Comparison of ENCODE assay signal across 8 mouse cellular contexts in the genomic region with DNA sequence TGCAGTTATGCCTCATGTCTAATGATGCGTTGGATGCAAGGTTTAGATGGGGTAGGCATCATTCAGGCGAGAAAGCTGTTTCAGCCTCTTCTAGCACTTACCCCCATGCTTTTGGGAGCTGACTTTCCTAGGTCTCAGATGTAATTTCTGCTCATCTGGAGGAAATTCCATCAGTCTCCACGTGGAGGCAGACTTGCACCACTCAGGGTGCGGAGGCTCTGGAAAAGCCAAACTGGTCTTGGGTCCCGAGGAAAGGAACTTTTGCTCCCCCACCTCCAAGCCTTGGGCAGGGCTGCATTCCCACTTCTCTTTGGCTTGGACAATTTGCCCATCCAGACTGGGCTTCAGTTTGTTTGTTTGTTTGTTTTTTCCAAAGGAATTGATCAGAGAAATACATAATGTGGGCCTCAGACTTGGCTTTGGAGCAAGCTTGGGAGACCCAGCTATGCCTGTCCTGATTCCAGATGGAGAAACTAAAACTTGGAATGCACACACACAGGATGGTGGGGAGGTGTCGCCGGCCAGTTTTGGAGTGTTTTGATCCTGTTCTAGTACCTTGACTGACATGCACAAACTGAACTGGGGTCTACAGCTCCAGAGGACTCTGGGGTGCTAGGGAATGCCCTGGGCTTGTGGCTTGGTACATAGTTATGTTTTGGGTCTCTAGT.
DNase-seq lines count a peak whose midpoint lies in the region.

No protein-coding gene starts in this region.

- DNase-seq in cerebellum, adult 18-20 months: peak; percentile 65 to 78
- no peak for DNase-seq in cerebellum, adult 11-12 months
- DNase-seq in MN1 (ENCODE audit: low spot score): peak; percentile 68
- DNase-seq in cerebellum, postnatal 36 days: peak; percentile 72 to 79
- DNase-seq in heart, adult 9 months (ENCODE audit: low spot score in 2 of 2): peak; percentile 47 to 78
- peak; percentile 72 for DNase-seq in layer of hippocampus, adult 9-10 months (ENCODE audit: low spot score)
- peak; percentile 60 to 86 for DNase-seq in lung, postnatal 4 days
- peak; percentile 43 for DNase-seq in splenic B cell, adult 2 months (ENCODE audit: low read depth, low spot score)

- no peaks in the 10 kb centered on the region for H3K27me3 ChIP-seq in splenic B cell, adult 2 months (ENCODE audit: control insufficient read depth, insufficient read depth, low read length, poor library complexity, severe bottlenecking)

- H3K36me3 ChIP-seq in splenic B cell, adult 2 months (ENCODE audit: control insufficient read depth, insufficient read depth, low read length, poor library complexity, severe bottlenecking): no peaks in the 10 kb centered on the region
